Mouse (Mus musculus) layer of hippocampus, postnatal 14 days (tissue): Measurements from ENCODE around the gene Frat2. TPM values are rescaled to one million over a fixed set of nuclear protein-coding genes. Genes with fewer than 3 reads are reported as not detected.

Experiments used
- DNase-seq, 2 experiments: peaks; one replicate each; pipeline ENCODE4 v3.0.0; 2021 to 2022; ENCODE audit warnings: low spot score in 2 of 2, mixed read lengths in 1 of 2
- total RNA-seq, 2 experiments: library from RNA; stranded (reverse); gene quantifications; 2 replicates each; pipeline ENCODE4 v1.2.3; 2021

Gene Frat2
- total RNA-seq, 2 experiments from 2014 or later = 18.2 to 20.9 TPM

GRCm38 (mm10) chr19:41846366-41847090 lies 1.4 kb downstream of the Frat2 start:
- no peak for DNase-seq

GRCm38 (mm10) chr19:41844345-41844744 lies 3.6 kb downstream of the Frat2 start:
- no peak for DNase-seq

GRCm38 (mm10) chr19:41842706-41843105 lies 5.2 kb downstream of the Frat2 start:
- DNase-seq = no peak

- peak in 1 of 2 experiments; percentile 54 for DNase-seq
These were observed 5.7 kb downstream of the Frat2 start for GRCm38 (mm10) chr19:41842196-41842595.

- no peak for DNase-seq
These were observed 6.7 kb downstream of the Frat2 start for GRCm38 (mm10) chr19:41841105-41841750.

GRCm38 (mm10) chr19:41839685-41840084 lies 8.2 kb downstream of the Frat2 start:
- no peak for DNase-seq

- DNase-seq = no peak
These were observed 9.1 kb downstream of the Frat2 start for GRCm38 (mm10) chr19:41838808-41839207.

- no peak for DNase-seq
These were observed 10.0 kb downstream of the Frat2 start for GRCm38 (mm10) chr19:41837917-41838261.

- DNase-seq = no peak
These were observed 10.6 kb downstream of the Frat2 start for GRCm38 (mm10) chr19:41837194-41837916.

- DNase-seq = no peak
These were observed 11.2 kb downstream of the Frat2 start for GRCm38 (mm10) chr19:41836719-41837118.

- peak; percentile 57 to 74 for DNase-seq
These were observed 12.1 kb downstream of the Frat2 start for GRCm38 (mm10) chr19:41835816-41836215.

GRCm38 (mm10) chr19:41835407-41835806 lies 12.5 kb downstream of the Frat2 start:
- no peak for DNase-seq

GRCm38 (mm10) chr19:41832501-41833201 lies 15.3 kb downstream of the Frat2 start:
- peak in 1 of 2 experiments; percentile 6 for DNase-seq

GRCm38 (mm10) chr19:41831718-41832391 lies 16.1 kb downstream of the Frat2 start:
- DNase-seq = peak in 1 of 2 experiments; percentile 10

GRCm38 (mm10) chr19:41831101-41831570 lies 16.8 kb downstream of the Frat2 start:
- peak in 1 of 2 experiments; percentile 27 for DNase-seq

GRCm38 (mm10) chr19:41830106-41831031 lies 17.6 kb downstream of the Frat2 start:
- DNase-seq = peak; percentile 65 to 79

- peak; percentile 90 to 95 for DNase-seq
These were observed 18.4 kb downstream of the Frat2 start, which contains the start of gene Frat1 for GRCm38 (mm10) chr19:41829381-41830105. TSS of gene Frat1 (plus strand) at chr19:41829970.

- DNase-seq = no peak
These were observed 19.0 kb downstream of the Frat2 start for GRCm38 (mm10) chr19:41828941-41829340.

- DNase-seq = no peak
These were observed 21.4 kb downstream of the Frat2 start for GRCm38 (mm10) chr19:41826529-41826928.
